Comparison of ENCODE assay signal across 8 mouse cellular contexts in genomic region chr11:97188643-97188955, GRCm38 (mm10). TPM values are rescaled to one million over a fixed set of nuclear protein-coding genes. Genes with fewer than 3 reads are reported as not detected.
DNase-seq lines count a peak whose midpoint lies in the region; ATAC-seq and TF ChIP-seq lines count a peak whose summit lies in the region.

No protein-coding gene starts in this region.

- peak overlapping the region; percentile 67 for H3K9ac ChIP-seq in kidney, embryonic 16.5 days (replicated peaks; ENCODE audit: low read length)
- peak overlapping the region; percentile 56 for H3K9ac ChIP-seq in hindbrain, postnatal 0 days (replicated peaks; ENCODE audit: low read length)
- peak overlapping the region; percentile 67 for H3K9ac ChIP-seq in midbrain, embryonic 16.5 days (ENCODE audit: low read depth, low read length)

- no peak for ATAC-seq in kidney, embryonic 16.5 days (ENCODE audit: low FRiP score, low TSS enrichment)
- no peak for ATAC-seq in hindbrain, postnatal 0 days
- ATAC-seq in midbrain, embryonic 16.5 days = no peak

- peaks cover 27% of the 10 kb centered on the region for H3K4me1 ChIP-seq in kidney, embryonic 16.5 days (ENCODE audit: insufficient read depth, low read length)
- peaks cover 35% of the 10 kb centered on the region for H3K4me1 ChIP-seq in embryonic facial prominence, embryonic 10.5 days
- peaks cover 8% of the 10 kb centered on the region; the same call in 1 of the 2 replicates for H3K4me1 ChIP-seq in hindbrain, postnatal 0 days (ENCODE audit: insufficient read depth, low read length)
- H3K4me1 ChIP-seq in midbrain, embryonic 16.5 days (ENCODE audit: control insufficient read depth, insufficient read depth, low read length) = peaks cover 26% of the 10 kb centered on the region

- H3K27ac ChIP-seq in kidney, embryonic 16.5 days (ENCODE audit: low read length) = peak overlapping the region; percentile 94
- H3K27ac ChIP-seq in embryonic facial prominence, embryonic 10.5 days (replicated peaks) = peak overlapping the region; percentile 99
- H3K27ac ChIP-seq in hindbrain, postnatal 0 days = peak overlapping the region; percentile 87
- peak overlapping the region; percentile 89 for H3K27ac ChIP-seq in midbrain, embryonic 16.5 days (ENCODE audit: low read length)

- no peak for DNase-seq in kidney, adult 8-10 months
- no peak for DNase-seq in embryonic facial prominence, embryonic 10.5 days (ENCODE audit: low spot score)
- DNase-seq in hindbrain, postnatal 0 days (ENCODE audit: low spot score) = no peak
- no peak for DNase-seq in cerebellum, postnatal 36 days
- no peak for DNase-seq in cerebellum, postnatal 25 days
- no peak for DNase-seq in layer of hippocampus, adult 9-11 months

- H3K4me2 ChIP-seq in kidney, embryonic 16.5 days (replicated peaks; ENCODE audit: low read depth, low read length) = peak overlapping the region; percentile 60
- peak overlapping the region; percentile 78 for H3K4me2 ChIP-seq in hindbrain, postnatal 0 days (ENCODE audit: low read depth, low read length)
- peak overlapping the region; percentile 91 for H3K4me2 ChIP-seq in midbrain, embryonic 16.5 days (ENCODE audit: low read length)

- peak overlapping the region; percentile 84 for H3K4me3 ChIP-seq in kidney, embryonic 16.5 days (ENCODE audit: low read length)
- H3K4me3 ChIP-seq in embryonic facial prominence, embryonic 10.5 days = peak overlapping the region; percentile 91
- peak overlapping the region; percentile 73 for H3K4me3 ChIP-seq in hindbrain, postnatal 0 days (ENCODE audit: low read length)
- peak overlapping the region; percentile 94 for H3K4me3 ChIP-seq in midbrain, embryonic 16.5 days (ENCODE audit: low read depth, low read length)

- H3K9me3 ChIP-seq in kidney, embryonic 16.5 days (ENCODE audit: low read length) = no peaks in the 10 kb centered on the region
- H3K9me3 ChIP-seq in embryonic facial prominence, embryonic 10.5 days = no peaks in the 10 kb centered on the region
- H3K9me3 ChIP-seq in hindbrain, postnatal 0 days (ENCODE audit: low read length) = no peaks in the 10 kb centered on the region
- H3K9me3 ChIP-seq in midbrain, embryonic 16.5 days (replicated peaks; ENCODE audit: control insufficient read depth, low read length, poor library complexity, severe bottlenecking) = no peaks in the 10 kb centered on the region

- no peaks in the 10 kb centered on the region for H3K27me3 ChIP-seq in kidney, embryonic 16.5 days (ENCODE audit: insufficient read depth, low read length)
- H3K27me3 ChIP-seq in embryonic facial prominence, embryonic 10.5 days (replicated peaks; ENCODE audit: low read depth, poor library complexity, severe bottlenecking) = no peaks in the 10 kb centered on the region
- no peaks in the 10 kb centered on the region for H3K27me3 ChIP-seq in hindbrain, postnatal 0 days (ENCODE audit: insufficient read depth, low read length)
- H3K27me3 ChIP-seq in midbrain, embryonic 16.5 days (ENCODE audit: control insufficient read depth, insufficient read depth, low read depth, low read length) = no peaks in the 10 kb centered on the region

- no peak for TF ChIP-seq CTCF in hindbrain, postnatal 0 days (IDR thresholded peaks at IDR 0.05; ENCODE audit: low read depth)

- WGBS in kidney, embryonic 16.5 days = under 1% methylated on average over 15 of the region's 15 CpGs
- under 1% methylated on average over 15 of the region's 15 CpGs for WGBS in embryonic facial prominence, embryonic 10.5 days
- under 1% methylated on average over 15 of the region's 15 CpGs for WGBS in hindbrain, postnatal 0 days
- WGBS in midbrain, embryonic 16.5 days = under 1% methylated on average over 15 of the region's 15 CpGs

- H3K36me3 ChIP-seq in kidney, embryonic 16.5 days (ENCODE audit: insufficient read depth, low read length) = peaks cover 14% of the 10 kb centered on the region
- peaks cover 45% of the 10 kb centered on the region for H3K36me3 ChIP-seq in embryonic facial prominence, embryonic 10.5 days (replicated peaks)
- peaks cover 17% of the 10 kb centered on the region for H3K36me3 ChIP-seq in hindbrain, postnatal 0 days (ENCODE audit: insufficient read depth, low read length)
- peaks cover 11% of the 10 kb centered on the region for H3K36me3 ChIP-seq in midbrain, embryonic 16.5 days (ENCODE audit: control insufficient read depth, insufficient read depth, low read length)

RNA-seq across cellular contexts. Expression of gene Kpnb1, which starts 0.9 kb away (rescaled TPM):
- polyA plus RNA-seq in kidney, embryonic 16.5 days (2015; fragmentation: Nextera tagmentation; extraction: Ambion mirVana) = 51.0 and 54.6 TPM in 2 replicates
- 85.5 and 85.9 TPM in 2 replicates for polyA plus RNA-seq in embryonic facial prominence, embryonic 10.5 days (2016; fragmentation: Nextera tagmentation; extraction: Ambion mirVana)
- total RNA-seq in hindbrain, postnatal 0 days (2014; rRNA removed) = 97.9 and 100 TPM in 2 replicates
- polyA plus RNA-seq in hindbrain, postnatal 0 days (2015; fragmentation: Nextera tagmentation; extraction: Ambion mirVana) = 26.1 and 26.9 TPM in 2 replicates
- 28.5 and 32.9 TPM in 2 replicates for polyA plus RNA-seq in midbrain, embryonic 16.5 days (2015; fragmentation: Nextera tagmentation; extraction: Ambion mirVana)

RNA-seq across cellular contexts. Expression of gene Tbkbp1, which starts 37.3 kb away (rescaled TPM):
- 4.0 TPM in 2 replicates for polyA plus RNA-seq in kidney, embryonic 16.5 days (2015; fragmentation: Nextera tagmentation; extraction: Ambion mirVana)
- 4.7 and 5.1 TPM in 2 replicates for polyA plus RNA-seq in embryonic facial prominence, embryonic 10.5 days (2016; fragmentation: Nextera tagmentation; extraction: Ambion mirVana)
- total RNA-seq in hindbrain, postnatal 0 days (2014; rRNA removed) = 45.4 and 53.8 TPM in 2 replicates
- polyA plus RNA-seq in hindbrain, postnatal 0 days (2015; fragmentation: Nextera tagmentation; extraction: Ambion mirVana) = 9.6 and 10.1 TPM in 2 replicates
- 7.7 and 8.2 TPM in 2 replicates for polyA plus RNA-seq in midbrain, embryonic 16.5 days (2015; fragmentation: Nextera tagmentation; extraction: Ambion mirVana)
